Mouse (Mus musculus) ES-E14 (cell line): ENCODE data around the gene Bod1.

Experiments used
- HCFC1 ChIP-seq: IDR thresholded peaks from 2 replicates; pipeline ENCODE4 v1.6.1; 2012; ENCODE audit warnings: low read length, inconsistent platforms, borderline replicate concordance; ENCODE audit not compliant: insufficient read depth
- ZNF384 ChIP-seq: IDR thresholded peaks from 2 replicates; pipeline ENCODE4 v1.6.1; 2012; ENCODE audit warnings: low read depth, low read length, inconsistent platforms

DNA sequence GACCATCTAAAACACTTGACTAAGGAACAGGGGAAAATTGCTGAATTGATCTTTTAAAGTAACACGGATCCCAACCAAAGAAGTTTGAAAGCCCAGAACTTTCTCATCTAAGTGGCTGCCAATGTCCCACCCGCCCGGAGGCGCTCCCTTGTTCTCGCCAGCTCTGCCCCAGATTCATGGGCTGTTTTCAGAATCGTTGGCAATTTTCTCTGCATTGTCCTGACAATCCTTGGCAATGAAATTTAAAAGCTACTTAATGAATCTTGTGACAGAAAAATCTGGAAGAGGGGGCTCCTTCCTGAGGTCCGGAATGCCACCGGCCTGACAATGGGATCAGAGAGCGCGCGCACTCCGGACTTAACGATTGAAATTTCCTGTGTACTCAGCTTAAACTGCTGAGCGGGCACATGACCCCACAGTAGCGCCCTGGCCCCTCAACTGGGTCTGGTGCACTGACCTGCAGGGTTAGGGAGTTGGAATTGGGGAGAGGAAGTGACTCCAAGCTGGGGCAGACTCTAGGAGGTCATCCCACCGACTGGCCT, 8.2 kb upstream of the Bod1 start:
- TF ChIP-seq ZNF384 (no peak), HCFC1 (no peak)
